Mouse (Mus musculus): ENCODE results near the gene Gm33543.

- TF ChIP-seq CTCF (IDR thresholded peaks at IDR 0.05; ENCODE audit: borderline replicate concordance, insufficient read depth, low read depth, low read length) (no peak), POLR2A (IDR thresholded peaks at IDR 0.05; ENCODE audit: borderline replicate concordance, insufficient read depth, low read length) (no peak)
These were observed 19.9 kb upstream of the Gm33543 start for GRCm38 (mm10) chr10:95862664-95863063.

Data from cerebellum, adult 2 months (tissue).